Mouse (Mus musculus) embryo, embryonic 9.5 days (tissue): ENCODE measurements around the gene Btbd3.

Experiments
- DNase-seq: peaks from one replicate; pipeline ENCODE4 v3.0.0-alpha.2; 2017; ENCODE audit errors: extremely low spot score

Btbd3 gene

GRCm38 (mm10) chr2:138384762-138385161 is 128.4 kb downstream of the Btbd3 start:
- DNase-seq = no peak

GRCm38 (mm10) chr2:138388591-138388990 is 132.2 kb downstream of the Btbd3 start:
- no peak for DNase-seq

- DNase-seq = no peak
These were observed 146.7 kb downstream of the Btbd3 start for GRCm38 (mm10) chr2:138403046-138403445.

GRCm38 (mm10) chr2:138405753-138406528 is 149.6 kb downstream of the Btbd3 start:
- peak; percentile 24 for DNase-seq

GRCm38 (mm10) chr2:138406703-138407102 is 150.3 kb downstream of the Btbd3 start:
- DNase-seq = no peak

GRCm38 (mm10) chr2:138412537-138412936 is 156.2 kb downstream of the Btbd3 start:
- no peak for DNase-seq

- no peak for DNase-seq
These were observed 166.0 kb downstream of the Btbd3 start for GRCm38 (mm10) chr2:138422321-138422720.

- DNase-seq = no peak
These were observed 175.6 kb downstream of the Btbd3 start for GRCm38 (mm10) chr2:138431991-138432390.

- no peak for DNase-seq
These were observed 190.1 kb downstream of the Btbd3 start for GRCm38 (mm10) chr2:138446466-138446865.

GRCm38 (mm10) chr2:138446943-138447342 is 190.6 kb downstream of the Btbd3 start:
- DNase-seq = no peak

GRCm38 (mm10) chr2:138447681-138448080 is 191.3 kb downstream of the Btbd3 start:
- no peak for DNase-seq

GRCm38 (mm10) chr2:138468046-138468572 is 211.7 kb downstream of the Btbd3 start:
- DNase-seq = no peak

- no peak for DNase-seq
These were observed 217.0 kb downstream of the Btbd3 start for GRCm38 (mm10) chr2:138473407-138473806.

GRCm38 (mm10) chr2:138476486-138476885 is 220.1 kb downstream of the Btbd3 start:
- no peak for DNase-seq

- DNase-seq = no peak
These were observed 220.9 kb downstream of the Btbd3 start for GRCm38 (mm10) chr2:138477278-138477677.

GRCm38 (mm10) chr2:138482541-138482940 is 226.2 kb downstream of the Btbd3 start:
- no peak for DNase-seq

GRCm38 (mm10) chr2:138484871-138485270 is 228.5 kb downstream of the Btbd3 start:
- no peak for DNase-seq

- no peak for DNase-seq
These were observed 234.5 kb downstream of the Btbd3 start for GRCm38 (mm10) chr2:138490688-138491405.

GRCm38 (mm10) chr2:138492176-138492575 is 235.8 kb downstream of the Btbd3 start:
- DNase-seq = no peak

GRCm38 (mm10) chr2:138503866-138504380 is 247.6 kb downstream of the Btbd3 start:
- DNase-seq = peak; percentile 4

GRCm38 (mm10) chr2:138515531-138515930 is 259.2 kb downstream of the Btbd3 start:
- no peak for DNase-seq

- no peak for DNase-seq
These were observed 272.1 kb downstream of the Btbd3 start for GRCm38 (mm10) chr2:138528461-138528860.
